Mouse (Mus musculus): Measurements from ENCODE around the gene Gosr2. TPM values are rescaled to one million over a fixed set of nuclear protein-coding genes. Genes with fewer than 3 reads are reported as not detected.

The Gosr2 gene
- total RNA-seq, 2 experiments from 2014 or later, result 67.1 to 68.6 TPM

- no peak for DNase-seq (ENCODE audit: low spot score in 2 of 2)
Measured at GRCm38 (mm10) chr11:103693241-103693640, 4.5 kb downstream of the Gosr2 start.

DNA sequence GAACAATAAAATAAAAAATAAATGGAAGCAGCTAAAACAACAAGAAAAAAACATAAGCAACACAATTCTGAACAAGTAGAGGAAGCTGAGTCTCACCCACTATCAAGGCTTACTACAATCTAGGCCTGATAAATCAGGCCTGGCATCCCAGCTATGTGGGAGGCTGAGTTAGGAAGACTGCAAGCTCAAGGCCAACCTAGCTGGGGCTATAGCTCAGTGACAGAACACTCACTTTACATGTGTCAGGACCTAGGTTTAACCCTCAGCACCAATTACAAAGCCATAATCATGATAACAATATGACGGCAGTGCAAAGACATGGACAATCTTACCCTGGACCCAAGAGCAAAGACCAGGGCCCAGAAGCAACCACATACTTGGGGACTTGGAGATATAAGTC, 6.7 kb downstream of the Gosr2 start:
- DNase-seq (ENCODE audit: low spot score in 2 of 2), result no peak

GRCm38 (mm10) chr11:103688980-103689378, 8.7 kb downstream of the Gosr2 start:
- no peak for DNase-seq (ENCODE audit: low spot score in 2 of 2)

DNA sequence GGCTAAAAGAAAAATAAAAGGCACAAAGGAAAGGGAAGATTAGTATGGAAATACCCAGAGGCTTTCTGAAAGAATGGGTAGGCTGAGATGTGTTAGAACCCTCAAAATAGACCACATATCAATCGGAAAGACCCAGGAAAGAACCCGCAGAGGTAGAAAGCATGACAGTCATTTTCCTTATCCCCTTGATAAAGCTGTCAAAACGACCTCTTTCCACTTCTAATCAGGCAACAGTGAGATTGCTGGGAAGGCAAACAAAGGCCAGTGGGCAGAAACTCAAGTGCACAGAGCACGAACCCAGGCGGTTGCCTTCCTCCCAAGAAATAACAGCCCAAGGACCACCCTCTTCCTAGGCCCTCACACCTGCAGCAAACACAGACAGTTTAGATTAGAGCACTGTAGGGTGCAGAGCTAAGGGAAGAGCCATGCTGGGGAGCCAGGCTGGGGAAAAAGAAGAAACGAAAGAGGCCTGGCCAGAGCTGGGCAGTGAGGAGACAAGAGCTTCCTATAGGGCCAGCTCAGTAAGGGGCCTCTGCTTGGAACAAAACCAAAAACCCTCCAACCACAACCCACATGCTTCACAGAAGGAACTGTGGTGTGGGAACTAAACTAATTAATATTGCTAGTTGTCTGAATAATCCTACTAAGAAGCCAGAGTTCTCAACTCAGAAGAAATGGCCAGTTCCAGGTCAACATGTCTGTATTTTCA, 9.3 kb downstream of the Gosr2 start:
- DNase-seq (ENCODE audit: low spot score in 2 of 2), result no peak

GRCm38 (mm10) chr11:103686706-103687105, 11.0 kb downstream of the Gosr2 start:
- no peak for DNase-seq (ENCODE audit: low spot score in 2 of 2)

GRCm38 (mm10) chr11:103685261-103685736, 12.4 kb downstream of the Gosr2 start:
- no peak for DNase-seq (ENCODE audit: low spot score in 2 of 2)

- DNase-seq (ENCODE audit: low spot score in 2 of 2), result no peak
Measured at GRCm38 (mm10) chr11:103683667-103684334, 13.9 kb downstream of the Gosr2 start.

- peak in 1 of 2 experiments; percentile 27 for DNase-seq (ENCODE audit: low spot score in 2 of 2)
Measured at GRCm38 (mm10) chr11:103677042-103677441, 20.7 kb downstream of the Gosr2 start.

DNA sequence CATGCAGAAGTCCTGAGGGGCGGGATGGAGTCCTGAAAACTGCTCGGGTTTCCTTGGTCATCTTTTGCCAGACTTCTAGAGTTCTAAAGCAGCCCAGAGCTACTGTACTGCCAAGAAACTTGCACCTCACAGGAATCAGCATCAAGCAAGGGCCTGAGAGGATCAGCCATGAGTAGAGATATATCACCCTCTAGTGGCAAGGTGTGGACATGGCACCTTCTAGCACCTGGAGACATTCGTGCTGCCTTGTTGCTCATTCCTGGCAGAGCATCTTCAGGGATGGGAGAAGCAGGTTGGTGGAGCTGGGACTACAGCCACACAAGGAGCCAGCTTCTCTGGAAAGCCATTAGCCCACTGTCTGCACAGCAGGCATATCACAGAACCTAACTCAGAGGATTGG, 22.1 kb downstream of the Gosr2 start:
- DNase-seq (ENCODE audit: low spot score in 2 of 2), result no peak

DNA sequence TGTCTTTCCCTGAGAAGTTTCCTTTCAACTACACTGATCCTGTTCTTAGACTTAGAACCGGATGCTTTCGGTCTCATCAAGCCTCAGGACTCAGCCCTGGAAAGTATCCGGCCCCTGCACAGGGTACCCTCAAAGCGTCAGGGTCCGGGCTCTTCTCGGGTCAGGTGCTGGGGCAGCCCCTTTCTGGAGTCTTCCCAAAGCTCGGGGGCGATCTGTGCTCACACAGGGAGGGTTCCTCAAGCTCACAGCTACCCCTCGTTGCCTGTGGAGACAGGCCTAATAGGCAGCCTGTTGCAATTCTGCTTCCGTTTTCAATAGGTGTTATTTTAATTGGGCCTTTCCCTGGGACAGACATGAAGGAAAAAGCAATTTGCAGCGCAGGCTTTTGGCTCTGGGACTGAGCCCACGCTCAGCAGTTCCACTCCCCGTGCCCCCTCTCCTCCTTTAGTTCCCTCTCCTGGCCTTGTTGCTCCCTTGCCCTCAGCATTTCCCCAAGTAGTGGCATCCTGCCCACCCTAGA, 30.7 kb downstream of the Gosr2 start:
- DNase-seq (ENCODE audit: low spot score in 2 of 2), result no peak

GRCm38 (mm10) chr11:103666181-103666906, 31.4 kb downstream of the Gosr2 start:
- DNase-seq (ENCODE audit: low spot score in 2 of 2), result no peak

- DNase-seq (ENCODE audit: low spot score in 2 of 2), result no peak
Measured at GRCm38 (mm10) chr11:103665695-103666094, 32.0 kb downstream of the Gosr2 start.

DNA sequence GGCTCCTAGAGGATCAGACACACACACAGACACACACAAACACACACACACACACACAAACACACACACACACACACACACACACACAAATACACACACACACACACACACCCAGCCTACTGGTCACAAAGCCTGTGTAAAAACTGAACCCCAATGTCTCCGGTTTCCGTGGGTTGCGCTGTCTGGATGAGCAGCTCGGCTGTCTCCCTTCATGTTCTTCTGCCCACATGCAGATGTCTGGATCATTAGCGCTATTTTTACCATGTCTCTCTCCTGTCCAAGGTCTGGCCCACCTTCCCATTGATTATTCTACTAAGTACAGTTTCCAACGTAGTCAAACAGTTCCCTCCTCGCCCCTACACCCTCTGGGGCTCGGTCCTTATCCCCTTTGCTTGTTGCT, 34.6 kb downstream of the Gosr2 start:
- DNase-seq (ENCODE audit: low spot score in 2 of 2), result no peak

DNA sequence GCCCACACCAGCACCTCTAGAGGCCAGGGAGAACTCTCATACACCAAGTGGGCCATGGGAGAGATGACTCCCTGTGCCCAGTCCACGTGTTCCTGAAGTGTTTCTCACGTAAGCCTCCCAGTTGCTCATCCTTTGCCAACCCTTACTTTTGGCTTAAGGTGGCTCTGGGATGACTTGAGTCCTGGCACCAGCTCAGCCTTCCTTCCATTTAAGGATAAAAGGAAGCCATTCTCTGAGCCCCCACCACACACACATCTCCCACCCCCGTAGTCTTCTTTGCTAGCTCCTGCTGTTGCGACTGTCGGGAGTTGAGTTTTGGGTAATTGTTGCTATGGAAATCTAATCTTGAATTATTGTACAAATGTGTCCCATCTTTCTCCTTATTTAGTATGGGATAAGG, 35.2 kb downstream of the Gosr2 start:
- DNase-seq (ENCODE audit: low spot score in 2 of 2), result no peak

GRCm38 (mm10) chr11:103661863-103662262, 35.8 kb downstream of the Gosr2 start:
- no peak for DNase-seq (ENCODE audit: low spot score in 2 of 2)

DNA sequence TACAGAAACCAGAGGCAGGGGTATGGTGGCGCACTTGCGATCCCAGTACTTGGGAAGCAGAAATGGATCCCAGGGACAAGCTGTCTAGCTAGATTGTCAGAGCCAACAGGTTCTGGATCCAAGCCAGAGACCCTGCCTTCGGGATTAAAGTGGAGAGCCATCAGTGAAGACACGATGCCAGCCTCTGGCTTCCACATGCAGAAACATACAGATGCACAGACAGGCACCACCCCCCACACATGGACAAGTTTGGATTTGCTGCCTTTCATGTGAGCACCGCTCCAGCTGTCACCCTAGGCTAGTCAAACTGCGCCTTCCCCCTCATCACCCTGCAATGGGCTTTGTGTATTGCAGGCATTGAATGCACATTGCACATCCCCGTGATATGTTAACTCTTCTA, 39.5 kb downstream of the Gosr2 start:
- no peak for DNase-seq (ENCODE audit: low spot score in 2 of 2)

DNA sequence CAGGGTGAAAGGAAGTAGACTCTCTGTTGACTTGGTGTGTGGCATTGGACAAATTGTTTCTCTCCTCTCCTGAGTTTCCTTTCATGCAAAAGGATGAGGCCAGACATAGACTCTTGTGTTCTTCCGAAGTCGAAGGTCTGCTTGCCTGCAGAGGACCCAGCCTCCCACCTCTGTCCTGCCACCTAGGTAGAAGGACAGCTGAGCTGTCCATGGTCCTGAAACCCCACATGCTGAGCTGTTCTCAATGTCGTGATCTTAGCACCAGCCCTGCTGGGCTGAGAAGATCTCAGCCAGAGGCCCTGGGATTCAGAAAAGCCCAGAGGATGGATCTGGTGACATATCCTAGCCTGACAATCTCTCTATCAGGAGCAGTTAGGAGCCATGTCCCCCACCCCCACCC, 41.2 kb downstream of the Gosr2 start:
- peak in 1 of 2 experiments; percentile 39 for DNase-seq (ENCODE audit: low spot score in 2 of 2)

DNA sequence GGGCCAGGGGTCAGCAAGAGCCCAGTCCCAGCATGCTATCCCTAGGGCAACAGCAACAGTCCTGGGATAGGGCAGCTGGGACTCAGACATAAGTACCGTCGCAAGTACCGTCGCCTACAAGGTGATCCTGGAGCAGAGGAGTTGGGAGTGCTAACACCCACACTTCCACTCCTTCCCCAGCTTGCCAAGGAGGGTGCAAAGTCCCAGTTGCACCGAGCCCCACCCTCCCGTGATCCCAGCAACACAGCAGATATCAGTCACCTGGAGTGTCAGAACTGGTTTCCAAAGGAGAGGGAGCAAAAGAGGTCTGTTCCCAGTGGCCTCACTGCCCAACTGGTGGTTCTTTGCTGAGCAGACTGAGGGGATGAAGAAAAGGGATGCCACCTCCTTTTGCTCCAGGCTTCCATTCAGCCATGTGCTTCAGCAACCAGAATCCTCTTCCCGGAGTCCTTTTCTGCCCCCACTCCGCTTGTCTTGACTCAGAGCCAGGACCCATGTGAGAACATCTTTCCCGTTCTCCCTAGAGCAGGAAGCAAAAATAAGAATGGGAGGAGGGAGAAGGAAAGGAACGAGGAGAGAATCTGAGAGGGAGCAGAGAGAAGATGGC, 44.2 kb downstream of the Gosr2 start:
- no peak for DNase-seq (ENCODE audit: low spot score in 2 of 2)

GRCm38 (mm10) chr11:103651426-103651825, 46.3 kb downstream of the Gosr2 start:
- no peak for DNase-seq (ENCODE audit: low spot score in 2 of 2)

GRCm38 (mm10) chr11:103649983-103650493, 47.7 kb downstream of the Gosr2 start:
- no peak for DNase-seq (ENCODE audit: low spot score in 2 of 2)

- DNase-seq (ENCODE audit: low spot score in 2 of 2), result no peak
Measured at GRCm38 (mm10) chr11:103649301-103649982, 48.3 kb downstream of the Gosr2 start, which contains the start of gene Rprml. TSS of gene Rprml (plus strand) at chr11:103649570.

Data from gastrocnemius, postnatal 4 days (tissue).